Mouse (Mus musculus) liver, embryonic 14.5 days (tissue): ENCODE measurements around the gene Rasgef1b.

Experiments
- CTCF ChIP-seq: IDR thresholded peaks from 2 replicates; pipeline ENCODE4 v1.5.1; 2016; ENCODE audit warnings: antibody characterized with exemption, low read depth, control low read depth
- EP300 ChIP-seq: IDR thresholded peaks from 2 replicates; pipeline ENCODE4 v1.6.1; 2016; ENCODE audit warnings: antibody characterized with exemption, low read depth

- no peak for TF ChIP-seq CTCF
- no peak for TF ChIP-seq EP300
Measured at GRCm38 (mm10) chr5:99232410-99232809, 496.5 kb downstream of the Rasgef1b start.
